Mouse (Mus musculus) liver, embryonic 11.5 days (tissue): Measurements from ENCODE around the gene Btbd7. TPM values are rescaled to one million over a fixed set of nuclear protein-coding genes. Genes with fewer than 3 reads are reported as not detected.

ENCODE experiments used
- ATAC-seq: fragments of 200-750 bp; cut with Nextera tagmentation; replicated peaks from 2 replicates; pipeline ENCODE4 v1.8.0; 2017; ENCODE audit warnings: moderate number of reproducible peaks, mild to moderate bottlenecking, moderate TSS enrichment, moderate library complexity; ENCODE audit not compliant: low FRiP score
- DNase-seq: peaks from one replicate; pipeline ENCODE4 v3.0.0-alpha.2; 2017; ENCODE audit warnings: low spot score
- H3K27ac ChIP-seq: fragments of 300-500 bp; sonication (generic); 2 replicates; pipeline ENCODE4 v1.5.1; 2014; ENCODE audit warnings: mild to moderate bottlenecking, low read depth, low read length, control low read depth
- H3K27me3 ChIP-seq: fragments of 300-500 bp; sonication (generic); replicated peaks from 2 replicates; pipeline ENCODE4 v1.6.1; 2014; ENCODE audit warnings: low read length, mixed read lengths; ENCODE audit not compliant: control insufficient read depth, insufficient read depth
- H3K36me3 ChIP-seq: fragments of 300-500 bp; sonication (generic); 2 replicates; pipeline ENCODE4 v1.6.1; 2014; ENCODE audit warnings: mild to moderate bottlenecking, low read length, moderate library complexity, mixed read lengths; ENCODE audit not compliant: control insufficient read depth, insufficient read depth
- H3K4me1 ChIP-seq: fragments of 300-500 bp; sonication (generic); replicated peaks from 2 replicates; pipeline ENCODE4 v1.6.1; 2014; ENCODE audit warnings: low read length, mixed read lengths; ENCODE audit not compliant: control insufficient read depth, insufficient read depth
- H3K4me2 ChIP-seq: fragments of 300-500 bp; sonication (generic); 2 replicates; pipeline ENCODE4 v1.6.1; 2014; ENCODE audit warnings: mild to moderate bottlenecking, control low read depth, moderate library complexity
- H3K4me3 ChIP-seq: fragments of 300-500 bp; sonication (generic); 2 replicates; pipeline ENCODE4 v1.5.1; 2014; ENCODE audit warnings: low read depth, low read length, control low read depth
- H3K9ac ChIP-seq: fragments of 300-500 bp; sonication (generic); 2 replicates; pipeline ENCODE4 v1.6.1; 2014; ENCODE audit warnings: low read depth, low read length, control low read depth
- H3K9me3 ChIP-seq: fragments of 300-500 bp; sonication (generic); 2 replicates; pipeline ENCODE4 v1.6.1; 2016; ENCODE audit warnings: low read length, inconsistent platforms, mixed read lengths; ENCODE audit not compliant: control insufficient read depth
- WGBS: fragments of 180-500 bp; shearing (Covaris S2); extraction: QIAGEN DNeasy Blood & Tissue Kit; methylation state at CpG from one replicate; pipeline ENCODE4 v1.1.7; 2014; 5-methylcytosine and 5-hydroxymethylcytosine counted together
- polyA plus RNA-seq: library from polyadenylated mRNA; unstranded; fragments of >200 nt; fragmentation: Nextera tagmentation; extraction: Ambion mirVana; gene quantifications from 2 replicates; pipeline ENCODE4 v1.2.1, GENCODE M21; 2014

Btbd7 gene
- polyA plus RNA-seq, 1 experiment from 2014 or later: 11.1 TPM

DNA sequence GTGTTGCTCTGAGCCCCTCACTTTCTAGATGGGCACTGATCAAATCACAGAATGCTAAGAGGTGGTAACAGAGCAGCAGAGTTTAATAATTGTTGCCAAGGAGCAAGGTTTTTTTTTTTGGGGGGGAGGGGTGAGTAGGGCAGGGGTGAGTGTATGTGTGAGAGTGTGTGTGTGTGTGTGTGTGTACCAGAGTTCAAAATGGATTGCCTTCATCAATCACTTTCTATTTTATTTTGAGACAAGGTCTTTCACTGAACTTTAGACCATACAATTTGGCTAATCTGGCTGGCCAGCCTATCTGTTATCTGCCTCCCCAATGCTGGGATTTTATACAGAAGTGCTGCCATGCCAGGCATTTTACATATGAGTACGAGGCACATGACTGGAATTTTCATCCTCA lies 63.4 kb downstream of the Btbd7 start:
- ATAC-seq (no peak), DNase-seq (no peak)
- Histone ChIP-seq H3K4me2 (no peak overlapping the region), H3K36me3 (0 out of 2 replicates have a peak, but pooled peaks cover 3% of the 10 kb centered on the region), H3K9ac (no peak overlapping the region), H3K4me3 (no peak overlapping the region), H3K4me1 (no peaks in the 10 kb centered on the region), H3K27ac (no peak overlapping the region), H3K27me3 (no peaks in the 10 kb centered on the region), H3K9me3 (no peaks in the 10 kb centered on the region)
- 93% methylated on average over 1 of the region's 1 CpGs for WGBS

DNA sequence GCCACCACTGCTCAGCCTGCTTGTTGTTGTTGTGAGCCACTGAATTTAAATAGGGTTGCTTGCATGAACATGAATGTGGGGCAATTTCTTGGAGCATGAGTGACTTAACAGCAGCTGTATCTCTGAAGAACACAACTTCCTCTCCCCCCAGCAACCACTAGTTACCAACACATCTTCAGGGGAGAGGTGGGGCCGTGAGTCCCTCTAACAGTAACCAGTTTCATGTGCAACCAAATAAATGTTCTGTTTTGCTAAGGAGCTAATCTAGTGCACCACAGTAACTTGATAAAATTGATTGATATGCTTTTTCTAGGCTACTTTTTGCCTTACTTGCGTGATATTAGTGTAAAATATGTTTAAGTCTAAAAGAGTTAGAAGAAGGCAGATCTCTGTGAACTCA lies 78.7 kb downstream of the Btbd7 start:
- Histone ChIP-seq H3K4me3 (no peak overlapping the region), H3K36me3 (peaks cover 2% of the 10 kb centered on the region; the same call in 1 of the 2 replicates), H3K4me2 (no peak overlapping the region), H3K27me3 (no peaks in the 10 kb centered on the region), H3K4me1 (no peaks in the 10 kb centered on the region), H3K9ac (no peak overlapping the region), H3K9me3 (no peaks in the 10 kb centered on the region), H3K27ac (no peak overlapping the region)
- DNase-seq (no peak), ATAC-seq (peak; percentile 41; the same call in 1 of the 2 replicates)
- WGBS: 63% methylated on average over 2 of the region's 2 CpGs

DNA sequence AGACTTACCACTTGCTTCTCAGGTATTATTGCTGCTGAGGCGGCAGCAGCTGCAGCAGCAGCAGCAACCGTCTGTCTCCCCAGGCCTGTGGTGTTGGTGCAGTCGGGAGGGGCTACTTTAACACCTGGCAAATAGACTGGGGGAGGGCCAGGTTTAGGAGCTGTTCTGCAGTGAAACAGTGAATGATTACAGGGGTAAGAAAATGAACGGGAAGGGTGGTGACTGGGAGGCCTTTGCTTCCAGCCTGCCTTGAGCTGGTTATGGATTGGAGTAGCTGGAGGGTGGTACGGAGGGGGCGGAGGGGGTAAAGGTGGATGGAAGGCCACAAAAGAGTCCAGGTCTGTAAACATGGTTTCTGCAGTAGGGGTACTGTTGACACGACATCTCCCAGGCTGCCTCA lies 90.3 kb downstream of the Btbd7 start:
- ATAC-seq (peak; percentile 39; the same call in 1 of the 2 replicates), DNase-seq (no peak)
- Histone ChIP-seq H3K9me3 (no peaks in the 10 kb centered on the region), H3K27me3 (no peaks in the 10 kb centered on the region), H3K4me2 (no peak overlapping the region), H3K4me1 (no peaks in the 10 kb centered on the region), H3K27ac (no peak overlapping the region), H3K4me3 (no peak overlapping the region), H3K9ac (no peak overlapping the region), H3K36me3 (peaks cover 26% of the 10 kb centered on the region)
- WGBS: 77% methylated on average over 7 of the region's 7 CpGs

DNA sequence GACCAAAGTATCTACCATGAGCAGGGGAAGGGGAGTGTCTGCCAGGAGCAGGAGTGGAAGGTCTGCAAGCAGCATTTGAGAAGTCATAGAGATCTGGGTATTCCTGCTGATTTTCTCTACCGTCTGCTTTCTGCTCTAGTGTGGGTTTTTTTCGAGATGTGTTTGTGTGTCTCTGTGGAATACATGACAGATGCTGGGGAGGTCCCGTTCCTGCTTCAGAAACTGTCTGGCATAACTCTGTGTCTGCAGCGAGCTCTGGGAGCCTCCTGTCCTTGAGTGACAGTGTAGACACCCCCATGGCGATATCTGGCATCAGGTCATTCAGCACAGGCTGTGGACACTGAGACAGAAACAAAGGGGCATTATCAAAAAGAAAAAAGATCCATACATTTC lies 92.7 kb downstream of the Btbd7 start:
- no peak for ATAC-seq

DNA sequence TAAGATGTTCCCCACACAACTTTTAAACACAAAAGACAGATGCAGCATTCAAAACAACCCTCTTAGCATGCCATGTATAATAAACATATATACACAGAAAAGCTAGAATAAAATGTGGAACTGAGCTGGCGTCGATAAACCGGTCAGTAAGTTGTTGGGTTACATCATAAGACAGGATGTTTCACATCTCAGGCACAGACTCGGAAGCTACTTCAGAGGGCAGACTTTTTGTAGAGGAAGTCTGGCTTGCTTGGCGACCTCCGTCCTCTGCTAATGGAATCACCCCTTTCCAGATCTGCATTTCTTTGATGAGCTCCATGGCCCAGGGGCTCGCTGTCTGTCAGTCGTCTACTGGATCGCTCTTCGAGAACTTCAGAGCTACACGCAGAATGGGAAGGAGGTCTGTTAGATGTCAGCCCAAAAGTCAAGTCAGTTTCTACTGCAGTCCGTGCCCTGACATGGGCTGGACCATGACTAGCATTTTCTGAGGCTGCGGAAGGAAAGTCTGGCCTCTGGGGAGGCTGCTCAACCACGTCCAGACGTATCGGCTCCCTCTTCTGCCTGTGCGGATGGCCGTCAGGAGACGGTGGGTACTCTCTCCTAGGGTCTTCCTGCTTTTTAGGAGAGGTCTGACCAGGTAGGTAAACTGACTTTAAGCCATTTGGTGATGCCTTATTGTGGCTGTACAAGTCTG lies 93.2 kb downstream of the Btbd7 start:
- peaks cover 16% of the 10 kb centered on the region; the same call in 1 of the 2 replicates for H3K36me3 ChIP-seq
- no peak overlapping the region for H3K4me3 ChIP-seq
- ATAC-seq: no peak
- no peak for DNase-seq
- H3K27me3 ChIP-seq: no peaks in the 10 kb centered on the region
- H3K9me3 ChIP-seq: no peaks in the 10 kb centered on the region
- no peaks in the 10 kb centered on the region for H3K4me1 ChIP-seq
- WGBS: 84% methylated on average over 19 of the region's 19 CpGs
- H3K9ac ChIP-seq: no peak overlapping the region
- H3K4me2 ChIP-seq: no peak overlapping the region
- no peak overlapping the region for H3K27ac ChIP-seq

More for the DNA sequence above, 92.7 kb downstream of the Btbd7 start:
- Histone ChIP-seq H3K4me3 (no peak overlapping the region), H3K9me3 (no peaks in the 10 kb centered on the region), H3K27ac (no peak overlapping the region), H3K4me1 (no peaks in the 10 kb centered on the region), H3K27me3 (no peaks in the 10 kb centered on the region), H3K4me2 (no peak overlapping the region), H3K36me3 (peaks cover 20% of the 10 kb centered on the region), H3K9ac (no peak overlapping the region)
- 88% methylated on average over 5 of the region's 5 CpGs for WGBS
- no peak for DNase-seq

DNA sequence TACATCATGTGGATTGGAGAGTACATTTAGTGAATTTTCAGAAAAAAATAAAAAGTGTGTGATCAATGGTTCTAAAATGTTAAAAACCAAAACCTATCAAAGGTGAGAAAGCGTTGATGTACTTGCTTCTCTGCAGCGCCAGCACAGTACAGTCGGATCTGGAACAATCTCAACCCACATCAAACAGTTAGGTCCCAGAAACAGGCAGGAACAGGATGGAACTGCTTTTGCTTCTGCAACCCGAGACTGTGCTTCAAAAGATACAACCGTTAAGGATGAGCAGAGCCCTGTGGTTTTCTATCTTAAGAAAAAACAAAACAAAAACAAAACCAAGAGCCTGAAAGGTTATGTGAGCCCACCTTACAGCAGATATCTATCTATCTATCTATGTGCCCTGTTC lies 95.4 kb downstream of the Btbd7 start:
- no peaks in the 10 kb centered on the region for H3K27me3 ChIP-seq
- no peaks in the 10 kb centered on the region for H3K9me3 ChIP-seq
- H3K9ac ChIP-seq: no peak overlapping the region
- WGBS: 91% methylated on average over 5 of the region's 5 CpGs
- ATAC-seq (no peak), DNase-seq (no peak)
- no peaks in the 10 kb centered on the region for H3K4me1 ChIP-seq
- no peak overlapping the region for H3K27ac ChIP-seq
- no peak overlapping the region for H3K4me2 ChIP-seq
- no peak overlapping the region for H3K4me3 ChIP-seq
- peaks cover 11% of the 10 kb centered on the region for H3K36me3 ChIP-seq

DNA sequence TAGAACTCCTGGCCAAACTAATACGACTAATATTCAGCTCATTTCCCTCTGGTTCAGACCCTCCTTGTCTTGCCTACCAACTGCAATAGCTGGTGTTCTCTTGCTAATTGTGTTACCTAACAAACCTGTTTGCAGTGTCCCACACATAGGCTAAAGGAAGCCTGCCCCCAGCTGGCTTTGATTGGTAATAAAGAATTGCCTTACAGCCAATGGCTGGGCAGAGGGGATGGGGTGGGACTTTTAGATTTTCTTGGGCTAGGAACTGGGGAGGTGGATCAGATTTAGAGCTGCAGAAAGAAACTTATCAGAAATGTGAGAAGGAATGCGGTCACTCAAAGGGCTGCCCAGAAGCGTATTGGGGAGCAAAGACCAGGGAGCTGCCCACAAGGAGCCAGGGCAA lies 98.8 kb downstream of the Btbd7 start:
- Histone ChIP-seq H3K4me3 (no peak overlapping the region), H3K9ac (no peak overlapping the region), H3K27me3 (no peaks in the 10 kb centered on the region), H3K27ac (no peak overlapping the region), H3K4me2 (no peak overlapping the region), H3K36me3 (peaks cover 13% of the 10 kb centered on the region), H3K9me3 (no peaks in the 10 kb centered on the region), H3K4me1 (no peaks in the 10 kb centered on the region)
- DNase-seq (no peak), ATAC-seq (peak; percentile 68)
- 31% methylated on average over 3 of the region's 3 CpGs for WGBS

DNA sequence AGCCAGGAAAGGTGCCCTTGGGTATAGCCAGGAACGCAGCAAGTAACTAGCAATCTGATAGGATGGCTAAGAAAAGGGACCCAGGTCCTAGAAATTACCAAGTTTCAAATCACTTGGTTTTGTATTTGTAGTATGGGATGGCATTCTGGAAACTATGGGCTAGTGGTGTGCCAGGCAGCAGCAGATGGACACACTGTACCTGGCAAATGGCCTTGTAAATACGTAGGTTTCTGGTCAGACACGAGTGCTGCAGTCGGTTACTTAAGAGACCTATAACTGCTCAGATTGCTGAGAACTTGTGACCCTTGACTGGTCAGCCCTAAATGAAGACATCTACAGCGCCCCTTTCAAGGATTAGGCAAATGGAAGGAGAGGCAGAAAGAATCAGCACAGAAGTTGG lies 100.1 kb downstream of the Btbd7 start:
- DNase-seq: no peak
- ATAC-seq: no peak
- WGBS: 84% methylated on average over 5 of the region's 5 CpGs
- H3K9me3 ChIP-seq: no peaks in the 10 kb centered on the region
- H3K9ac ChIP-seq: no peak overlapping the region
- no peak overlapping the region for H3K4me3 ChIP-seq
- H3K27me3 ChIP-seq: no peaks in the 10 kb centered on the region
- no peak overlapping the region for H3K4me2 ChIP-seq
- H3K36me3 ChIP-seq: peaks cover 15% of the 10 kb centered on the region
- no peak overlapping the region for H3K27ac ChIP-seq
- H3K4me1 ChIP-seq: no peaks in the 10 kb centered on the region

DNA sequence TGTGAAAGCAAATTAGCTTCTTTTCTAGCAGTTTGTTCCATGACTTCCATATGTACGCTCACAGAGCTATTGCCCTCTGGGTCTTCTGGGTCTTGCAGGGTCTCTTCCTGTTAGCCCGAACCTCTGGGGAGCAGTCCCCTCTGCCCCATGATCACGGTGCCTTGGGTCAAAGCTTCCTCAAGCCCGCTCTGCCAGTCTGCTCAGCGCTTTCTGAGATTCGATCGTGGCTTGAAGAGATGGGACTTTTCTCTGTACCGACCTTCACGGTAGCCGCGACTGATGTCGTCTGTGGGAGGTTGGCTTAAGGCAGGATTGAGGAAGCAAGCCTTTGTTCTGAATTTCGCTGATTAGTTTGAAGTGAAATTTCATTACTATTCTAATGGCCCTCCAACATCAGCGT lies 102.2 kb downstream of the Btbd7 start:
- ATAC-seq: no peak
- Histone ChIP-seq H3K9ac (no peak overlapping the region), H3K4me2 (no peak overlapping the region), H3K27me3 (no peaks in the 10 kb centered on the region), H3K27ac (no peak overlapping the region), H3K4me3 (no peak overlapping the region), H3K4me1 (no peaks in the 10 kb centered on the region), H3K36me3 (peaks cover 32% of the 10 kb centered on the region), H3K9me3 (no peaks in the 10 kb centered on the region)
- WGBS: 92% methylated on average over 14 of the region's 14 CpGs
- DNase-seq: no peak
